Mouse (Mus musculus) right cerebral cortex, postnatal 10 days (tissue): Measurements from ENCODE around the gene Npb.
"Not testable (repeated sequence)": the region's sequence is repeated elsewhere in the genome, so short reads cannot be mapped to it uniquely, and the experiment has no call there.

Experiments used
- DNase-seq, 2 experiments: peaks; one replicate each; pipeline ENCODE4 v3.0.0; 2021; ENCODE audit warnings: low spot score in 2 of 2

Npb gene

DNA sequence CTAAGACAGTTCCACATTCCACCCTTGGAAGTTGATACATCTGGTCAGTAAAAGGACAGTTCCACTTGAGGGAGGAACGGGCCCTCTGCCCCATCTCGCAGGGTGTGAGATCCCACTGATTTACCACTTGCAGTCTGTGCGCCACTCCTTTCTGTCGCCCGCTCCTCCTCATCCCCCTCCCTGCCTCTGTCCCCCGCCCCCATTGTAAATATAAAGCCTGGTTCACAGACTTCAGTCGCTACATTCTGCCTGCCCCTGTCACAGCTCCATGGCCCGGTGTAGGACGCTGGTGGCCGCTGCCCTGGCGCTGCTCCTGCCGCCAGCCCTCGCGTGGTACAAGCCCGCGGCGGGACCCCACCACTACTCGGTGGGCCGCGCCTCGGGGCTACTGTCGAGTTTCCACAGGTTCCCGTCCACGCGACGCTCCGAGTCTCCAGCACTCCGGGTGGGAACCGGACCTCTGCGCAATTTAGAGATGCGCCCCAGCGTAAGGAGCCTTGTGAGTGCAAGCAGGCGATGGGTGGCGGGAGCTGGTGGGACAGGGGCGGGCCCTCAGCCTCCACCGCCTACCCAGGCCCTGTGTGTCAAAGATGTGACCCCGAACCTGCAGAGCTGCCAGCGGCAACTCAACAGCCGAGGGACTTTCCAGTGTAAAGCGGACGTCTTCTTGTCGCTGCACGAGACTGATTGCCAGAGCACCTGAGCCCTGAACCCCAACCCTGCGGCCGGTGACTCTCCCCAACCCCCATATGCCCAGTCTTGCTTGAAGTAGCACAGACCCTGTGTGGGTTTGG lies at the start of gene Npb:
Npb (plus strand) TSS at position 237 of the 794 bp plus-strand sequence.
- DNase-seq, result peak in 1 of 2 experiments; percentile 34

DNA sequence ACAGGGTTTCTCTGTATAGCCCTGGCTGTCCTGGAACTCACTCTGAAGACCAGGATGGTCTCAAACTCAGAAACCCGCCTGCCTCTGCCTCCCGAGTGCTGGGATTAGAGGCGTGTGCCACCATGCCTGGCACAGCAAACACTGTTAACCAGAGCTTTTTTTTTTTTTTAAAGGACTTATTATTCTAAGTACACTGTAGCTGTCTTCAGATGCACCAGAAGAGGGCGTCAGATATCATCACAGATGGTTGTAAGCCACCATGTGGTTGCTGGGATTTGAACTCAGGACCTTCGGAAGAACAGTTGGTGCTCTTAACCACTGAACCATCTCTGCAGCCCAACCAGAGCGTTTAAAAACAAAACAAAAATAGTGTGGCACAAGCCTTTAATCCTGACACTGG lies 49.4 kb upstream of the Npb start:
- not testable (repeated sequence) for DNase-seq

DNA sequence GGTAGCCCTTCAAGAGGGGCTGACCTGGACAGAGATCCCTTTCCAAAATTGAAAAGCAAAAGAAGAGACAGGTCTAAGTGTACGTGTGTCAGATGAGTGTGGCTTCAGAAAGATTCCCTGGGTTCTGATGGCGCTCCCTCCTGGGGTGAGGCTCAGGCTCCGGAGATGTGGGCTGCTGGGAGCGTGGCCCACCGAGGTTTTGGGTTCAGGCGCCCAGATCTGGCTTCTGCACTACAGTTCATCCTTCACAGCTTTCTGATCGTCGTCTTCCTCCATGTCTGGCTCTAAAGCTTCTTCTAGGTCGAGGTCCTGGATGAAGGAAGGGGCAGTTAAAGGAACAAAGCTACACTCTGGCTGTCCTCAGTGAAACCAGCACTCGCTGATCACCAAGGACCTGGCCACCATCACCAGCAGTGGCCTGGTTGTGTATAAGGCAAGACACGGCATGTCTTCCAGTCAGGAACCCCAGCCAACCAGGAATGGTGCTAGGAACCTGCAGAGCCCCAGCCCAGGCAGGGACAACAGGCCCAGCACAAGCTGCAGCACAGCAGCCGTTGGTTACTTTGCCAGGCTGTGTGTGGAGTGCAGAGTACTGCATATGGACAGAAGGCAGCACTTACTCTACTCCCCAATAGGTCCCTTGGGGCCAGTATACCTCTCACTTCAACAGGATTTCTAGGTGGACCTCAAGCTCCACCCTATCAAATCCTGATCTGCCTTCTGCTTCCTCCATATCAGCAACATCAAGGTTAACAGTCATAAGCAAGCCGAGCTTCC lies 47.1 kb upstream of the Npb start:
- DNase-seq, result no peak

DNA sequence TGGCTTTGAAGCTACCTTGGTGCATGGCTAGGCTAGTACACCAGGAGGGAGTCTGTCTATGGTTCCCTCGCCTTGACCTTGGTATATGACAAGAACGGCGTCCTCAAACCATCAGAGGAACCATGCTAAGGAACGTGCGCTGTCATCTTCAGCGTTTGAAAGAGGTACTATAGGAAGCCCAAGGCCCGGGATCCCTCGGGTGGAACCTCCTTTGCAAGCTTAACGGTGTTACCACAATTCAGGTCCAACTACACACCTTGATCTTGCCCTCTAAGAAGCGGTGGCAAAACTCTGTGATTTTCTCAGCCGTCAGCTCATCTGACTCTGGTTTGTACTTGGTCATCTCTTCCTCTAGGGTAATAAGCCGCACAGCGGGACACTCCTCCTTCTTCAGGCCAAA lies 45.3 kb upstream of the Npb start:
- DNase-seq, result no peak

DNA sequence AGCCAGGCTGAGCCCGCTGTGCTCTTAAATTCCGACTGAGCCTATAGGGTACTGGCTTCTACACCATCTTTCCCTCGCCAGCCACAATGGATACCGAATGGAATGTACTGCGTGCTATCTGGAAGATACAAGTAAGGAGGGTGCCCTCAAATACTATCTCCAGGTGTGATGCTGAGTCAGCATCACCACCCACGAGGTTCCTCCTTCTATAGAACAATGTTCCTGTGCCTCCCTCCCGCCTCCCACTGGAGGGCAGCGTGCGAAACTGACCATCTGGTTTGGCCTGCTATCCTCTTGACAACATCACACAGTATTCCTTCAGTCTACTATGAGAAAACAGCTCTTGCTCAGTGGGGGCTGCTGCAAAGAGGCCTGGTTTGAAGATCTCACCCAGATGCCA lies 43.2 kb upstream of the Npb start:
- DNase-seq, result no peak

DNA sequence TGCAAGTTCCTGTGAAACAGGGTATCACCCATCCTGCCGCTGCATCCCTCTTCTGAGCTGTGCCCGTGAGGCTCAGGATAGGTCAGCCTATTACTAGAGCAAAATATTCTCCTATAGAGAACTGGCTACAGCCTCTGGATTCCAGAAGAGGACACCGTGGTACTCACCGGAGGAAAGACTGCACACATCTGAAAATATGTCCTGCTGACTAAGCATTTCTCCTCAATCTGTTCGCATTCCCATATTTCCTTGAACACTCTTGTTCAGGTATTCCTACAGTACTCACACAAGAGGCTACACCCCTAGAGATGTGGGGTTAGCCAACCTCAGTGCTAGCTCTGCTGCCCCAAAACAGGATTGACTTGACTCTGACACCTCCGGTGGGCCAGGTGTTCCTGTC lies 40.0 kb upstream of the Npb start:
- DNase-seq, result no peak

DNA sequence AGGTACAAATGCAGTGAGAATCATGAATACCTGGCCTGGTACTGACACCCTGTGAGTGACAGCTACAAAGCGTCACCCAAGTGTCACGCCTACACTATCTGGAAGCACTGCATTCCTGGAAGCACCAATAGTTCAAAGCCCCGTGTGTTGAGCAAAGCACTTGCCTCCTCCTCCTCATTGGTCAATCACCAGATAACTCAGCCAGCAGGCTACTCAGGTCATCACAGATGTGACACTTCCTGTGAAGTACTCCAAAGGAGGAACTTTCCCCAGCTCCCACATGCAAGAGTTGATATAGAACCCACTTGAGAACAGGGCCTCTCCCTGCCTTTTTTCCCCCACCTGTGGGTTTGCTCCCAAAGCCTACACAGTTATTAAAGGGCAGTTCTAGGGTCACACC lies 37.2 kb upstream of the Npb start:
- DNase-seq, result no peak

DNA sequence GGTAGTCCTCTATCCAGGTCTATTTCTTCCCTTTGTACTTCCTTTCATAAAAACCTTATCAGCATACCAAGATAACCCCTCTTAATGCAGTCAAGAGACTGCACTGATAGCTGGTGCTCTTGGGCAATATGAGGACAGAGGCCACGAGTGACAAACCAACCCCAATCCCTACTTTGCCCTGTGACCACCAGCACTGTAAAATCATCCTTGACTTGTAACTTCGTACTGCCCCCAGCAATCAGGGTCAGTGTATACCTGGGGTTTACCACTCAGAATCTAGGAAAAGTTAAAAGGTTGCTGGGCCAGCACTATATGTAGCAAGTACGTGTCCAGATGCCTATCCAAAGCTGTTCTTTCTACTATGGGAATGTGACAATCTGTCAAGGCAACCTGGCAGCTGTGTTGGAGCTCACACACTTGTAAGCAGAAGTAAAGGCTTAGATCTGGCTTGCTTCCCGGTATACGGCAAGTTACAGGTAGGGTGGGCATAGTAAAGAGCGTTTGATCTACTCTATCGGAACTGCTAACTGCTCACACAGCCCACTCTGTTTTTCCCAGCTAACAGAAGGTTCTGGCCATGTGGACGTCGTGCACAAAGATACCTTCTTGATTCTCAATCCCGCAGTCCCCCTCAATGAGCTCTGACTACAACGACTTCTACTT lies 36.4 kb upstream of the Npb start:
- DNase-seq, result peak; percentile 30 to 47

DNA sequence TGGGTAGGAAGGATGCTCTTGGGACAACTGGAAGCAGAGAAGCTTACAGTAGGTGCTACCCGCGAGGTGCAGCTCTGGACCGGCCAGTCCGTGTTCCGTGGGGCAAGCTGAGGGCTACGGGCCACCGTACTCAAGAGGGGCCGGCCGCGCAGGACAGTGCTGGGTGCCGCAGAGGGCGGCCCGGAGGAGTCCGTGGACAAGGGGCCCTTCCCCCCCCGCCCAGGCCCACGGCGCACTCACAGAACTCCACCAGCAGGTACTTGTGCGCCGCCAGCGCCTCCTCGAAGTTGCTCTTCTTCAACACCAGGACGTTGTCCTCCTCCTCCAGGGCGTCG lies 35.9 kb upstream of the Npb start:
- DNase-seq, result no peak

DNA sequence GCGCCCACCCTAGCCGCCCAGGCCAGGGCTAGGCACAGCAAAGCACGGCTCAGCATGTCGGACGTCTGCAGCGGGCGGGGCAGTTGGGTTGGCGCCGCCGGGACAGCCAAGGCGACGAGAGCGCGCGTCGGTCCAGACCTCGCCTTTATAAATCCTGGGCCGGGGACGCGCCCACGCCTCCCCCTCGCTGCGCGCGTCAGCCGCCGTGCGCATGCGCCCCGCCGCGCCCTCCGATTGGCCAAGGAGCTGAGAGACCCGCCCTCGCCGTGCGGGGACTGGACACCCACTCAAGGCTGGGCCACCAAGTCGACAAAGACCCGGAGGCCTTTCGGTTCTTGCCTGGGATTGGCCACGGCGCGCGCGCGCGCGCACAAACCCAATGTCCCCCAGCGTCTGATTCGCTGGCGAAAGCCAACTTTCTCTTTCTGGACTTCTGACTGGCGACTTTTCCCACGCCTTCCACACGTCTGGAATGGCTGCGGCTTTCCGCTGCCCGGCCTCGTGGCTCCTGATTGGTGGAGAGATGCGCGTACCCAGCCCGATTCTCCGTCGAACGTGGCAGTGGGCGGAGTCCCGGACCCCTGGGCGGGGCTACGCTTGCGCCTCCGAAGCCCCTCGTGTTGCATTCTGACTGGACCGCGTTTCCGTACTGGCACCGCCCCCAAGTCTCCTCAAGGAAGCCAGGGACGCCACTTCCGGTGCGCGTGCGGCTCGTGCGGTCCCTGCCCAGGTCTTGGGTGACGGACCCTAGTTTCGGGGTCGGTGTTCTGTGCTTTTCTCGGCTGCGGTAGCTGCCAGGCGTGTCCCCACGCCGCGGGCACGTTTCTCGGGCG lies 35.3 kb upstream of the Npb start, which contains the start of gene P4hb:
P4hb (minus strand) TSS at position 502 of the 833 bp plus-strand sequence.
- peak; percentile 100 for DNase-seq

DNA sequence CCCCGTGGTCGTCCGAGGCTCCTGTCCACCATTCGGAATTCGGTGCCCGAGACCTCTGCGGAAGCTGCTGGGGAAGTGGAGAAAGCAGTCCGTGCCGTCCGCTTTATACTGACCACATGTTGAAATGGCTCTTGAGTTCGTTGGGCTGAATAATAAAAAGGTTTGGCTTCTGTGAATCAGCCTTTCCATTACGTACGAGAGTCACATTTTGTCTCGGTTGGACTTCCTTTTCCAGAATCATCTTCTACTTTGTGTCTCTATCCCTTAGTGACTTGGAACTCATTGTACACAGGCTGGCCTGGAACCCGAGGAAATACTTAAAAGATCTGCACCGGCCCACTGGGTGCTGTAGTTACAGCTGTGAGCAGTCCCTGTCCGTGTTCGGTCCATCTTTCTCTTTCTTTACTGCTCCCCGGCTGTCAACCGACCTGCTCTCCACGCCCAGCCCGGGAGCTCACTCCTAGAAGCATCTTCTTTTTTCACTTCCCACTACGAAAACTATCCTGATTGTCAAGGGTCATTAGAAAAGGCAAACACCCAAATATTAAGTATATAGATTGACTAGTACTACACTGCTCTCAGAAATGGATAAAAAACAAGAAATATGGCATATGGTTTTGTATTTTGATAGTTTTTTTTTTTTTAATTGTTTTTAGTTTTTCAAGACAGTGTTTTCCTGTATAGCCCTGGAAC lies 34.5 kb upstream of the Npb start:
- no peak for DNase-seq

DNA sequence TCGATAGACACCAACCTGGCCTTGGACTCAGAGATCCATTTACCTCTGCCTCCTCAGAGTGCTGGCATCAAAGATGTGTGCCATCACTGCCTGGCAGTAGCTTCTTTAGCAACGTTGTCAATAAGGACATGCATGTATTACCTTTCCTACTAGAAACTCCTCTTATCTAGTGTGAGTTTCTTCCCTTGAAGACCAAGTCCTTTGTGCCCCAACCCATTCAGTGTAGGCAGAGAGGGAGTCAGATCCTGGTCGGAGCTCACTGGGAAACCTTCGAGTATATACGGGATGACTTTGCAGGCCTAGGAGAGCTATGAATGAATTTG lies 34.0 kb upstream of the Npb start:
- DNase-seq, result no peak

DNA sequence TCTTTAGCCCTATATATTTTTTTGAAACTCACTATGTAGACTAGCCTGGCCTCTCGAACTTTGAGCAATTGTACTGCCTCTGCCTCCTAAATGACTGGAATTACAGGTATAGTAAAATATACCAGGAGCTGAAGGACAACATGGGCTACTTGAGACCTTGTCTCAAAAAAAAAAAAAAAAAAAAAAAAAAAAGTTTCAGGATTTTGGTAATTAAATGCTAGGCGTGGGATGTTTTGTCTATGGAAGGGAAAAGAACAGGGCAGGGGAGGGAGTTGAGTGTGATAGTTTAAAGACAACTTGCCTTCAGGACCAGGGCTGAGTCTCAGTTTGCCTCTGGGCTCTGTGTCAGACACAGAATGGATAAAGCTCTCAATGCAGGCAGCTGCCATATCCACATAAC lies 33.2 kb upstream of the Npb start:
- no peak for DNase-seq

DNA sequence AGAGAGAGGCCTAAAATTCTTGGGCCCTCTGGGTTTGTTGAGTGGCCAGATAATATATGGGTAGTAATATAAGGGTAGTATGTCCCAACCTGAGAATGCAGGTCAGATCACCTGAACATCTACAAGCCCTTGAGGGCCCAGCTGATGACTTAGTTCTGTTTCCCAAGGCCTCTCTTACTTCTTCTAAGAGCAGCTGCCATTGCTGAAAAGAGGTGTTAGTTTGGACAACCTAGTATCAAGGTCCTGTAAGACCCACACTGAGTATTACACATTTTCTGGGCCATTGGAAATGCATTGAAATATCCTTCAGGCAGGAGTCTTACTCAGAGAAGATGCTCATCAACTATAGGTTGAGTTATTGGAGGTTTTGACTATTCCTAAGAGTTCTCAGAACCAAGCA lies 32.3 kb upstream of the Npb start:
- no peak for DNase-seq

DNA sequence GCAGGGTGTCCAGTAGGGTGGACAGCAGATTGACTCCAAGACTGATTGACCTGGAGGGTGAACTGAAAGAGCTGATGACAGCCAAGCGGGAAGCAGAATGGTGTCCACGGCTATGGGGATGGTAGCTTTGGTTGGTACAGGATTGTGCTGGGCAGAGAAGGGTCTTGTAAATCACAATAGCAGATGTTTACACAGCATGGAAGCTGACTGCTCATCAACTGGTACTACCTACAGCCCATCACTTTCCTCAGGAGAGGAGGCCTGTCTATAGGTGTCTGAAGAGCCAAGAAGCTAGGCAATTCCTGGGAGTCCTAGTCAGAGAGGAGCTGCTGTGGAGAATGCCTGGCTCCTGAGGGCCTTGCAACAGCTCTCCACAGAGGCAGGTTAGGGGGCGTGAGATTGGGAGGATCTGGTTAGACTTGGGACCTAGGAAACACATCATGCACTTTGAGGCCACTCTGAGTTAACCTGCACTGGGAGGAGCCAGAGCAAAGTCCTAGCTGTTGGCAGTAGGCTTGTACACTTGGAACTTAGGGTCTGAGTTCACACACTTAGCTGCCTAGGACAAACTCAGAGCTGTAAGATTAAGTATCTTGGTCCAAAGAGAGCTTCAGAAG lies 31.8 kb upstream of the Npb start:
- DNase-seq, result no peak

DNA sequence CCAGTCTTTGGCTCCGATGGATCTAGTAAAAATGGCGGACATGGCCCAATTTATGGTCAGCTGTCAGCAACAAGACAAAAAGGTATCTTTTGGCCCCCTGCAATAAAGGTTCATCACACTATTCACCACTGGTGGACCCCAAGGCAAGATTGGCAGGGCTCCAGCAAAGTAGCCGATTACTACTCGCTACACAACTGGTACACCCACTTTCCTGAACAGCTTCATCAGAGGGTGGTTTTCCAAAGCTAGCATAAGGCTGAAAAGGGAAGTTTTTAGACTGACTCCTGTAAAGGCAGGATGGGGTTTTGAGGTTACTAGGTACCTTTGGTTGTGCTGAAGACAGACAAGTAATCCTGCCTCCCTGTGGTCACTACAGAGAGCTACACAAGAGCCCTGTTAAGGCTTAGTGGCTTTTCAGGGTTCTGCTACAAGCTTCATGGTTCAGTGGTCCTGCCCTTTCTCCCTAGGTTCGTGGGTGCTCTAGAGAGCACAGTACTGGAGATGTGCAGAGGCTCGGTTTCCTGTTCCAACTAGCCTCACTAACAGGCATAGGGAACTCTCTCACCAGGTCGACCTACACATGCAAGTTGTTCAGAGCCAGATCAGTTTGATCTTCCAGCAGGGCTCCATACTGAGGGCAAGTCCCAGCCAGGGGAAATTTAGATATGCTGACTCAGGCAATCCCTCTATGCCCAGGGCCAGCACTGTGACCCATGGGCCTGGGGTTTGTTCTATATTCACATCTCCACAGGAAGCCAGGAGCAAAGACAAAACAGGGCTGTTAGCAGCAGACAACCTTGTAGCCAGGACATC lies 30.9 kb upstream of the Npb start:
- DNase-seq, result peak; percentile 41 to 56

DNA sequence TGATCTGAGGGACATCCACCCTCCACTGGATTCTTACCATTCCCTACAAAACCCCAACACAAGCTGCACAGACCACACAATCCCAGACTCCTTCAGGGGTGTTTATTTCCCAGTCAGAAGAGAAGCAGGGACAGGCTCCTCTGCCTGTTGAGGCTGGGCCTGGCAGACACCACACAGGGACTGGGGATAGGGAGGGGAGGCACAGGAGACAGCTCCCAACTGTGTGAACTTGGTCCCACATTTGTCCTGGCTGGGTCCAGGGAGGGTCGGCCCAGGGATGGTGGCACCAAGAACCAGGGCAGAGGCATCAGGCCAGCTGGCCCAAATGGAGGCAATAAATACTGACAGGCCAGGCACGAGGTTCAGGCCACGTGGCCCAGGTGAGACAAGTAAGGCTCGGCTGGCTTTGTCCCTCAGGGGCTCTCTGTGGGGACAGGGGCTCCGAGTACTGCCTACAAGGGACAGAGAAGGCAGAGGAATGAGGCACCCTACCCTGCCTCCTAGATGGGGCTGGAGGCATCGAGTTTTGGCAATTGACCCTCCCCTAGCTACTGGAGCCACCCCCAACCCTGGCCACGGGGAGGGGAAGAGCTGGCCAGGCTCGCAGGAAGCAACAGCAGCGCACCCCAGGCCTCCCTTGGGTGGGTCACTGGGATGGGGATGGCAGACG lies 30.1 kb upstream of the Npb start:
- peak in 1 of 2 experiments; percentile 39 for DNase-seq

DNA sequence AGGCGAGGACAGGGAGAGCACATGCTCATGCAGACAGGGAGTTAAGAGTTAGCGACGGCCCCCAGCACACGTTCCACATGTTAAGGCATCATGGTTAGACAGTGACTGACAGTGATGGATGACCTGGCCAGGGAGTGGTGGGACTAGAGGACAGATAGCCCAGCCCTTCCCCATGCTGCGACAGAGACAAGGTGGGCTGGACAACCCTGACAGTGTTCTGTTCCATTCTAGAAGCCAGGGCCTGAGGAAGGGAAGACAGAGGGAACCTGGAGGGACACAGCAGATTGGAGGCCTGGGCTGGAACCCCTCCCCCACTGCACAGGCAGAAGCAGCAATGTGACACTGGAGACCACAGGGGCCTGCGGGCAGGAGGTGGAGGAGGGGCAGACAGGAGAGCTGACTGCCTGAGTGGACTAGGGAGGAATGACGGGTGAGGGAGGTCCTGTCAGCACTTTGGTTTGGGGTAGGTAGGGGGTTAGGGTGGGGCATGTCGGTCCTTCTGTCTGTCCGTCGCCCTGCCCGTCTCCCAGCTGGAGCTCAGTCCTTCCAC lies 29.5 kb upstream of the Npb start:
- DNase-seq, result peak; percentile 36 to 55
